Mouse (Mus musculus) megakaryocyte-erythroid progenitor cell, adult 5-6 weeks (primary cell): ENCODE results near the gene Pbx1. TPM values are rescaled to one million over a fixed set of nuclear protein-coding genes. Genes with fewer than 3 reads are reported as not detected.

Experiments used
- ATAC-seq: replicated peaks from 2 replicates; pipeline ENCODE4 v1.8.0; 2016; ENCODE audit warnings: mild to moderate bottlenecking, inconsistent platforms; ENCODE audit not compliant: severe bottlenecking, poor library complexity, low FRiP score, low TSS enrichment
- total RNA-seq, 2 experiments: library from RNA; stranded (forward) in 1 of 2; stranded (reverse) in 1 of 2; fragments of 200-1000, 215-1000 nt in 1 of 2; fragments of >200 nt in 1 of 2; fragmentation: Nextera tagmentation in 1 of 2; gene quantifications; 2 replicates each; pipeline ENCODE4 v1.2.3; 2014 to 2017

Pbx1 gene
- total RNA-seq, 2 experiments from 2014 or later, result 6.9 to 11.0 TPM

DNA sequence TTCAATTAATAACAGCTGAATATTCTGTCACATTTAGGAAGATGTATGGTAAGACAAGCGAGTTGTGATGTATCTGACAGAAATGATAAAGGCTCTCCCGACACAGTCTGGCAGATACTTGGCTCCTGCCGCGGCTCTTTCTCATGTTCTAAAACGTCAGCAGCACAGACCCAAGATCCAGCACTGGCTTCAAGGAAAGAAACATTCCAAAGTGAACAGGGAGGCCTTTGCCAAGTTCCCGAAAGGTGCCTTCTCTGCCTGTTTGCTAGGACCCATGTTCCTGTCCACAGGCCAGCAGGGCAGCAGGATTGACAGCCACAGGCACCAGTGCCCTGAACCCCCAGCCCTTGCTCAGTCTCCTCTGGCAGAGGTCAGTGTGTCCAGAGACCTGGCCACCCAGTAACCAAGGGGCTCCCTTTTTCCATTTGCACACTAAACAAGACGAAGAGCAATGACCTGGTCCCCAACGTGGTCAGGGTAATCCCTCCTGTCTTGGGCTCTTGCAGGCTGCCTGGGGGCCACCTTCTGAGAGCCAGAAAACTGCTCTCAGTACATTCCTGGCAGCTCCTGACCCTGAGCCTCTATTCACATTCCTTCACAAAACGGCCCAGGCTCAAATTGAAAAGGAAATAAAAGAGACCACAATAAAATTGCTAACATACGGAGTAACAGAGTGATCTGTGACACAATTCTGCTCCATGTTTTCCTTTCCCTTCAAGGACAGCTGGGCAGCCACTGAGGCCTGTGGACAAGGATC lies 184.9 kb downstream of the Pbx1 start:
- no peak for ATAC-seq

DNA sequence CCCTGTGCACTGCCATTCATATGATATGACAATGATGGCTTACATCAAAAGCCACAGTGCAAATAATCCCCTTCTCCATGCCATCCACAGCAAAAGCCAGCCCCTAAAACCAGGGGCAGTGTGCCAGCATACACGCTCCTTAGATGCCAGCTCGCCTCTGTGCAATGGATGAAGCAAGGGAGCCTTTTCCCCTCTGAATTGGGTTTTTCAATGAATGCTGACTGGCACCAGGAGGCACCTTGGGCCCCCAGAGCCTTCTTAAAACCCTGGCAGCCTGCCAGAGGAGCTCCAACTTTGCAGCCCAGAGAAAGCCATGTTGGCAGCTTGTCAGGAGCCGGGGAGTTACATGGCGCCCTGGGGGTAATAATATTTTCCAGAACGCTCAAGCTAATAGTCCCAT lies 186.5 kb downstream of the Pbx1 start:
- ATAC-seq, result no peak

DNA sequence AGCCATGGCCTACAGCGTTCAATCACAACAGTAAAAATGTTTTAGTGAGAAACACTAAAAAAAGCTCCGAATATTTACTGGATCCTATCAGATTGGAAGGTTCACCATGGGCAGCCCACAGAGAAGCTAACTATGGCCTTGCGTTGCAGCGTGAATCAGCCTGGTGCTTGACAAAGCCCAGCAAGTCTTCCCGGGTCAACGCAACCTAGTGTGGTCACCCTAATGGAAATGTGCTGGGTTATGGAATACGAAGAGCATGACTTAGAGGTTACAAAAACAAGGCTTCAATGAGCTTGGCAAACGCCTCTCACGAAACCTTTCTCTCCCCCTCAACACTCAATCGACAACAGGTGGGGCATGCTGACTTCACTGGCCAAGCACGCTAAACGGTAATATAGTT lies 188.3 kb downstream of the Pbx1 start:
- ATAC-seq, result no peak

DNA sequence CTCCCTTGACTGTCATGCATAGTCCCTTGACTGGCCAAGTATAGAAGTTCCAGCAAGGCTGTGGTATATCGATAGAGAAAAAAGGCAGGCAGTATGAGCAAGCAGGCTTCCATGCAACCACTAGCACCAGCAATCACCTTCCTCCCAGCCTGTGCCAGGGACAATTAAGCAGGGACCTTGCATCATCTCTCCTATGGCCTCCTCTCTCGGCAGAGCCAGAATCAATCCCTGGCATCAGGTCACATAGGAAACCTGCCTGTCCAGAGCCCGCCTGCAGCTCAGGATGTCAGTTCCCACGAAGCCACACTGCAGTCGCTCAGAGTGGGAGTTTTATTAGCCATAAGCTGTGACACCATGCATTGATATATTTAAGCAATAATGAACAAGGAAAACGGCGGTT lies 189.0 kb downstream of the Pbx1 start:
- ATAC-seq, result no peak

DNA sequence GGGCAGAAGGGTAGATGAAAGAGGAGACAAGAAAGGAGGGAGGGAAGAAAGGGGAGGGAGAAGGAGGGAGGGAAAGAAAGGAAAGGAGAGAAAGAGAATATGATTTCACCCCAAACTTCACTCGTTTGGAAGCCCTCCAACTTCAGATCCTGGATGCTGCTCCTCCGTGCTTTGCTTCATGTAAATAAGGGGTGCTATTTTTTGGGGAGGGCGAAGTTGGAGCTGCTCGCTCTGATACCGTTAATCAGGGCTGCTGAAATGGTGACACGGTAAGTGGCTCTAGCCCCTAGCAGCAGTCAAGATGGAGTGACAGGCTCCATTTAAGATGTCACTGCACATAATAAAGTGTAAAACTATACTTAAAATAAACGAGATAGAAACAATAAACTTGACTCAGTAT lies 190.8 kb downstream of the Pbx1 start:
- no peak for ATAC-seq

DNA sequence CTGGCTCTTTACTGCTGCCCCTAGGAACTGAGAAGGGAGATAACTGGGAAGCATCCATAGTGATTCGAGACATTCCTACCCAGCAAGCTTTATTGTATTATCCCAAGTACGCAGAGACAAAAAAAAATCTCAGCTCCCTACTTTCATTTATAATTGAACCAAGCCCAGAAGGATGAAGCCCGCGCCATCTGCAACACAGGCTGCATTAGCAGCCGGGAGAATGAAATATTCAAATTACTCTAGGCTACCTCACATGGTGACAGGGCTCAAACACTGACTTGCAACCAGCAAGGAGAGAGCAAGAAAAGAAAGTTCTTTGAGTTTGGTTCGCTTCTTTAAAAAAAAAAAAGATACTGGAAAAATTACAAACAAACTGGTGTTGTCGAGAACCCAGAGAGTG lies 191.2 kb downstream of the Pbx1 start:
- ATAC-seq, result no peak

DNA sequence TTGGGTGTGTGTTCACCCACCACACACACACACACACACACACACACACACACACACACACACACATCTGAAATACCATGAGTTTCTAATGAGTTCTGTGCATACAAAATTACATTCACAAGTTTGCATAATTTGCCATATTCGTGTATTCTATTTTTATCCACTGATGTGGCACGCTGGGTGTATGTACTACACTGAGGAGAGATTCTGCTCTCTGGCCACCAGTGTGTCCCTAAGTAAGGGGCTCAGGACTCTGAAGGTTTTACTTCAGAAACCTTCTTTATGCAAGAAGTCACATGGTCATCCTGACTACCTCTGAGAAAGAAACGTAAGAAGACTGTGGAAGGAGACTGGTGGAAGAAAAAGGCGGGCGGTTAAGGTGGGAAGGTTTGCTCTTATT lies 191.7 kb downstream of the Pbx1 start:
- ATAC-seq, result no peak

DNA sequence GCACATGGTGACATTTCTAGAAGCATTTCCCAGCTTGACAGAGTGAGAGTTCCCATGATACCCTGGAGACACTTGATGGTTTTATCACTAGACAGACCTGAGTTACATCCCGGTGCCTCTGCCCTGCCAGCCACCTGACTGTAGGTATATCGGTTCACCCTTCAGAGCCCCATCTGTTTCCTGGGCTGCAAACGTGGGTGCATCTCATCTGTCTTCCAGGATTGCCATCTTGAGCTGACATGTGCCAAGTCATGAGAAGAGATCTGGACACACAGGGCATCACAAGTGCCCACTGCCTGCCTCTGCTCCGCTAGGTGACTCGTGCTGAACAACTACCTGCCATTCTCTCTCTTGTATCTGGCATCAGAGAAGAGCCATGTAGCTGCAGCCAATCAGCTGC lies 196.0 kb downstream of the Pbx1 start:
- no peak for ATAC-seq

DNA sequence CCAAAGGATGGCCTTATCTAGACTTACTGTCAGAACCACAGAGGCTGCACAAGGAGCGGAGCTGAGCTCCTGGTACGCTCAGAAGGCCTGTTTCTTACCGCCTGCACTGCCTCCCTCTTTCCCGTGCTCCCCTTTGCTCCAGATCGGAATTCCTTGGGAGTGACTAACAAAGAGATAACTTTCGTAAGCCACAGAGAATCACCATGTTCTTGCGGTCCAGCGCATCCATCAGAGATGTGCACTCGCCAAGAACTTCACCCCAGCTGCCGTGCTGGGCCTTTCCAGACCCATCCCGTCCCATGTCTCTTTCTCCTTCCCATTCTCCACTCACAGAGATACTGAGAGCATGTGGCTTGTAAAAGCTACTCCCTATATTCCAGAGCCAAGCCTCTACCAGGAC lies 197.7 kb downstream of the Pbx1 start:
- no peak for ATAC-seq

DNA sequence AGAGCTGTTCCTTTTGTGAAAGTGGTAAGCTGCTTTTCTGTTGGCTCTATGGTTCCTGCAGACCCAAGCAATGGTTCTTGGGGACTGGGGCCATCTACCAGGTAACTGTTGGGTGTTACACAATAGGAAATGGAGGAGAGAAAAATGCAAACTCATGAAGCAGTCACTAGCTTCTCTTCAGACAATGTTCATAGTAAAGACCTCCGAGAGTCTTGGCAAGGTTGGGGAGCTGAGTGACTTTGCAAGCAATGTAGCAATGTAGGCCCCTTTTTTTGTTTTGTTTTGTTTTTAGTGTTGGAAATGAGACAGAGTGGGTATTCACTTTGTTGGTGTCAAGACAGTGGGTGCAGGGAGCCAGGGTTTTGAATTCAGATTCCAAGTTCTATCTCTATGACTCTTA lies 198.9 kb downstream of the Pbx1 start:
- no peak for ATAC-seq

DNA sequence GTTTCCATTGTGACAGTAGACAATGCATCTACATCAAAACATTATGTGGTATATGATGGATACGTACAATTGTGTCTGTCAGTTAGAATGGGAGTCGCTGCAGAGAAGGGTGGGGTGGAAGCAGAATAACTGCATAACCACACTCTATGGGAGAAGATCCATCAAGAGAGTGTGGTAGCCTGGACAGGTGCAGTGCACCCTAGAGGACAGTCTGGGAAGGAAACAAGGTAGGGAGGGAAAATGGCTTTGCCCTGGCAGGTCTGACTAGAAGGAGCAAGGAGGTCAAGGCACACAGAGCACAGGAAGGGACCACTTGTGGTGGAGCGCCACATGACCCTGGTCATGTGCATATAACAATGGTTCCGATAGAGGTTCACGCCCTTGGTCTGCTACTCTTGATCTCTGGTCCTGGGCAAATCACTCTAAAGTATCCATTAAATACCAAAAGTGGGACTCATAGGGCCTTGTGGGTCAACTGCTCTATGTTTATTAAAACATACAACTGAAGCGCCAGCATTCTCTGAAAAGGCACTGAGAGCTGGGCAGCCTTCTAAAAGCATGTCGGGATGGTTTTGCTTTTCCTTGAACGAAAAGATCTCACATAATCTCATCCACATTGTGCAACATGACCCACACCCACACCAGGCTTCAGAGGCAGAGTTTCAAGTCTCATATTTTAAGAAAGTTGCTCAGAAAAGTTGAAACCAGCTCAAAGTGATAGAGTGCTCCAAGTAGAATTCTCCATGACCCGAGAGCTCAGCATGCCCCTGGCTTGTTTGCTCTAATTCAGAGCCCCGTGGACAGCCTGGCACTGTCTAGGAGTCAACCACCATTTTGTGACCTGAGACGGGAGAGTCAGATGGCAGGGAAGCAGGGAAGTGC lies 200.3 kb downstream of the Pbx1 start:
- ATAC-seq, result peak; percentile 51; the same call in 1 of the 2 replicates

DNA sequence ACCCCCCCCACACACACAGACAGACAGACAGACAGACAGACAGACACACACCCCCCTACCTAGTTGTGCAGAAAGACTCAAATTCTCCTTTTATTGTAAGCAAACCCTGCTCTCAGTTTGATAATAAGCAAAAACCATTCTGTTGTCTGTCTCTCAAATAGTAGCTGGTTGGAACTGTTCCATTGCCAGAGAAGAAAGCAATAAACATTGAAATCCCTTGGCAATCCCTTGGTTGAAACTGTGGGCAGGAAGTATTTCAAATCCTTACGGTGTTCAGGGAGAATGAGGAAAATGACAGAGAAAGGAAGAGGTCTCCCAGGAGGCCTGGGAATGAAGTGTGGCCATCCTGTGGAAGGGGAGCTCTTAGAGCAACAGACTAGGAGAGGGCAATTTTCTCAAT lies 201.2 kb downstream of the Pbx1 start:
- no peak for ATAC-seq

DNA sequence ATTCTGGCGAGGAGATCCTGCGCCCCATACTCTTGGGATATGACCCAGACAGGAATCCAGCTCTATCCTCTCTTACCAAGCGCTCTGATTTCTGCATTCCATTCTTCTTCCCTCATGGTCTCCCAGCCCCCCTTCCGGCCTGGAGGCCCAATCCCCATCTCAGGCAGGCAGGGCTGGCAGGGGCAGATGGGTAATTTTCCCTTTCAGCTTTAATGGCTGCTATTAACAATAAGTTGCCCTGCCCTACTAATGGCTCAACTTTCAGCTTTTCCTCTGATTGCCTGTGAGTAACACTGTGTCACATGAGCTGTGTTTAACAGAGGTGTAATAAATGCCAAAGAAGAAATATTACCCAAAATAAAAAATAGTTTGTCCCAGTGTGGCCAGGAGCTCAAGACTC lies 201.9 kb downstream of the Pbx1 start:
- no peak for ATAC-seq

DNA sequence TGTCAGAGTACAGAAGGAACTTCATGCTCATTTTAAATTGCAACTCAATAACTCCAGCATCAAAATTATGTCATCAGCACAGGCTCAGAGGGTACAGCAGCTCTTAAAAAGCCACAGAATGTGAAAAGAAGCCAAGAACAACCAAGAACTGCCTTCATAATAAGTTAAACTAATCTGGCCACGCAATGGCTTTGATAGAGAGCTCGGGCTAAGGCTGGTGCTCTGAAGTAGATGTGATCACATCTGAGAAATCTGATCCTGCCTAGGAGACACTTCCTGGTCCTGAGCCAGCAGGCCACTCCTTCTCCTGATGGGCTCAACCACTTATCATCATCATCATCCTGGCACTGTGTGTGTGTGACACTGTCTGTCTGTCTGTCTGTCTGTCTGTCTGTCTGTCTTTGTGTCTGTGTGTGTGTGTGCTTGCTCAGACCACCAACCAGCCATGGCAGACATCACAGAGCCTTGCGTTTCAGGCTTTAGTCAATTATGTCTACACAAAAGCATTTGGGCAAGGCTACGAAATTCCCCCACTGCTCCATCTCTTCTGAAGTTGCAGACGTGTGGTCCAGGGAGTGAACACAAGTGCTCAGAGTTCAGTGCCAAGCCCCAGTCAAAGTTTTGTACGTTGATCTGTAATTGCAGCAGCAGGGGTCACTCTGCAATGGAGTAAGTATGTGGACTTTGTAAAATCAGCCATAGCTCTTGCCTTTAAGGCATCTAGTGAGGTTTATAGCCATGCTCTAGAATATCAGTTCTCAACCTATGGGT lies 203.1 kb downstream of the Pbx1 start:
- ATAC-seq, result 0 out of 2 replicates have a peak, but pooled peaks have one; percentile 22

DNA sequence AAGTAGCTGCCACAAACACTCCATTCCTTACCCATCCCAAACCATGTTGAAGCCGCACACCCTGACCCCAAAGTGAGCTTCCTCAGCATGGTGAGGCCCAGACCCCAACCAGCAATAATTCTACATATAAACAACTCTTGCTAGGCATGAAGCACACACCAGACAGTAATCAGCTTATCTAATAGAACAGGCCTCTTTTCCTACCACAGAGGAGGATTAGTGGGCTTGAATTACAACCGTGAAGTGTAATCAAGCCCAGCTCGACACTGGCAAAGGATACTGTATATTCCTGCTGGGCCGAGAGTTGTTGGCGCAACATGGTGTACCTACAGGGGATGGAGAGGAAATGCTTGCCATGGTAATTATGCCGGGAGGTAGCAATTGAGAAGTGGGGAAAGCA lies 205.9 kb downstream of the Pbx1 start:
- ATAC-seq, result peak; percentile 77

DNA sequence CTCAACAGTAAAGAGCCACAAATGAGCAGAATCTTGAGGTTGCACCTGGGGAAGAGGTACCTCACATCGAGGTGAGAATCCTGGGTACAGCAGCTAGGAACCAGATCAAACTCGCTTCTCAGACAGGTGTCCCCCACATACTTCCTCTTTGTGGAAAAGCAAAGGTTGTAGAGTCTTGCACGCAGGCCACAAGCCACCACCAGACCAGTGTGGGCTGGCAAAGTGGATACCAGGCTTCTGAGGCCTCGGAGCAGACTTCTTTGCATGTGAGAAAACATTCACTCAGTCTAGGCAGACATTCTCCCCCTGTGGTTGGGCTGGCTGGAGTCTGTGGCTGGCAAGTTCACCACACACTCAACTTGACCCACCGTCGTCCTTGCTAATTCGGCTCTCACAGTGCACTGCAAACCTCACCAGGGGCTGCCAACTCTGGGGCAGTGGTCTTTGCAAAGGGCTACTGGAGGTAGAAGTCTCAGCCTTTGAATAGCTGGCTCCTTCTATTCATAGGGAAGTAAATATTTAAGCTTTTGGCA lies 206.4 kb downstream of the Pbx1 start:
- ATAC-seq, result peak; percentile 44

DNA sequence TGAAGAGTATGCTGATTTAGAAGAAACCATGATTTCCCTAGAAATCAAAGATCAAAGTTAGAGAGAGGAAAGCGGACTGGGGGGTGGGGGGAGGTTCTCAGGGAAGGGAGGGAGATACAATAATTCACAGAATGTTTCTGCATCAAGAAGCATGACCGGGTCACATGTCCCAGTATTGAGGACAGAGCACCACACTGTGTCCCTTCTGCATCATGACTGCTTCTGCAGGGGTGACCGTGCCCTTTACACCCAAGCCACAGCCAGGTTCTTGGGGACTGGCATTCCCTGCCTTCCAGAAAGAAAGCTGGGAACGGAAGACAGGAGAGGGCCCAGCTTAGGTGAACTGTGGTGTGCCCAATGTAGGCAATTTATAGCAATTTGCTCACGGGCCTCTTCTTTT lies 207.9 kb downstream of the Pbx1 start:
- no peak for ATAC-seq

DNA sequence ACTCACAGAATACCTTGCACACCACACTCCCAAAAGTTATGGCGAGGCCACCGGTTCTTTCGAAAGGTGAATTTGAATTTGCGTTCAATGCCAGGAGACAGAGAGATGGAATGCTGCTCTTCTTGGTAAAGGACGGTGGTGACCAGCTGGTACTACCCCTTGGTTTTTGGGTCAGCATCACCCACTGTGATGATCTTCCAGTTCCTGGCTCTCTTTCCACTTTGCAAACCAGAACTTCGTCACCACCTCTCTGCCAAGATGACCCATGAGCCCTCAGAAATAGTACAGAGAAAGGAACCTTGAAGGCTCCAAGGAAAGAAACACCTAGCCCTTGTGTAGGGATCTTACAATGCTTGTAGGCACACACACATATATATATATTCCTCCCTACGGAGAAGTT lies 209.3 kb downstream of the Pbx1 start:
- ATAC-seq, result no peak

DNA sequence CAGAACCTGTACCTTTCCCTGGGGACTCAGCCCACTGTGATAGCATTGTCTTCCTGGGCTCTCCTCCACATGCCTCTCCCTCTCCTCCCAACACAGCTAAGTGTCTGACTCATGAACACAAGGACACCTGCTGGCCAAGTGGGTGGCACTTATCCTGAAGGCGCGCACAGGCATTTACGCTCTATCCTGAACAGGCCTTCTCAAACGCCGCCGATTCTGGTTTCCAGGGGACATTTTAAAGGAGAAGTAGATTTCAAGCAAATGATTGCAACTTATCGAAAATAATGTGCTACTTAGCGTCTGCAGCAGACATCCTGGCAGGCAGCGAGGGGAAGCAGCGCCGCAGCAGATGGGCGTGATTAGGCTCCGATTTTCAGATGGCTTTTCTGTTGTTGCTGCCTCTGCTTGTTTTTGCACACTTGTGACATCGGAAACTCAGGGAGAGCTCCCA lies 211.0 kb downstream of the Pbx1 start:
- peak; percentile 35; the same call in 1 of the 2 replicates for ATAC-seq
